Mouse (Mus musculus): Measurements from ENCODE around the gene Etfb. TPM values are rescaled to one million over a fixed set of nuclear protein-coding genes. Genes with fewer than 3 reads are reported as not detected.

Gene Etfb
- polyA plus RNA-seq, 1 experiment, result 51.5 TPM

DNA sequence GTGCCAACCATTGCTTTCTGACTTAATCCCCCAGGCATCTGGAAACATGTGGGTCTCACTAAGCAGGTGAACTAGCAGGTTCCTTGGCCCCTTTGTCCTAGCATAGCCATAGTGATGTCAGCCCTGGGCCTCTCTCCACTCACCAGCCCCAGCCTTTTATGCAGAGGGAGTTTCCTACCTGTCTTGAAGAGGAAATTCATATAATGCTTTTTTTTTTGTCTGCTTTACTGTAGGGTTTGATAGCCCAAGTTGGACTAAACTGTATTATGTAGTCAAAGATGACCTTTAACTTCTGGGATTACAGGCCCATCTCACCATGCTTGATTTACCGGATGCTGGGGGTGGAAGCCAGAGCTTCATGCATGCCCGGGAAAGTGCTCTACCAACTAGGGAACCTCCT, 5.9 kb downstream of the Etfb start:
- H3K27me3 ChIP-seq (ENCODE audit: control insufficient read depth, insufficient read depth, low read length), result no peaks in the 10 kb centered on the region
- peaks cover 2% of the 10 kb centered on the region; the same call in 1 of the 2 replicates for H3K4me1 ChIP-seq (ENCODE audit: control insufficient read depth, insufficient read depth, low read length)
- TF ChIP-seq POLR2A (IDR thresholded peaks at IDR 0.05; ENCODE audit: control insufficient read depth, low read depth, low read length), result no peak
- TF ChIP-seq CTCF (IDR thresholded peaks at IDR 0.05; ENCODE audit: control insufficient read depth, insufficient read depth, insufficient replicate concordance, low read depth, low read length), result no peak
- no peaks in the 10 kb centered on the region for H3K36me3 ChIP-seq (ENCODE audit: control insufficient read depth, insufficient read depth, low read length)
- no peak overlapping the region for H3K27ac ChIP-seq (ENCODE audit: control insufficient read depth, insufficient read depth, low read depth, low read length)
- H3K4me3 ChIP-seq (ENCODE audit: control insufficient read depth, low read depth, low read length), result no peak overlapping the region

DNA sequence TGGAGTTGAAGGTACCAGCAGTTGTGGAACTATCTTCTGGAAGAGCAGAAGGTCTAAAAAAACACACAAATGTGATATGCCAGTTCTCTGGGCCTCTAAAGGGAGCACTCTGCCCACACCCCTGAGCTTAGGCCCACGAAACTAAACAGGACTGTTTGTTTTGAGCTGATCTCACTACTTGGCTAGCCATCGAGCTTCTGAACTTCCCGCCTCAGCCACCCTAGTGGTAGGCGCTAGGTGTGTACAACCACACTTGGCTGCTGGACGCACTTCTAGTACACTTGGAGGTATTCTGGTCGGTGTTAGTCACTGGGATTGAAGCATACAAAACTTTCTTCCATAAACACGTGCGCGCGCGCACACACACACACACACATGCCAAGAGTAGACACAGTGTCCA, 7.8 kb downstream of the Etfb start:
- TF ChIP-seq CTCF (IDR thresholded peaks at IDR 0.05; ENCODE audit: control insufficient read depth, insufficient read depth, insufficient replicate concordance, low read depth, low read length), result no peak
- no peak for TF ChIP-seq POLR2A (IDR thresholded peaks at IDR 0.05; ENCODE audit: control insufficient read depth, low read depth, low read length)
- no peaks in the 10 kb centered on the region for H3K27me3 ChIP-seq (ENCODE audit: control insufficient read depth, insufficient read depth, low read length)
- no peaks in the 10 kb centered on the region for H3K36me3 ChIP-seq (ENCODE audit: control insufficient read depth, insufficient read depth, low read length)
- no peak overlapping the region for H3K4me3 ChIP-seq (ENCODE audit: control insufficient read depth, low read depth, low read length)
- no peak overlapping the region for H3K27ac ChIP-seq (ENCODE audit: control insufficient read depth, insufficient read depth, low read depth, low read length)
- no peaks in the 10 kb centered on the region for H3K4me1 ChIP-seq (ENCODE audit: control insufficient read depth, insufficient read depth, low read length)

DNA sequence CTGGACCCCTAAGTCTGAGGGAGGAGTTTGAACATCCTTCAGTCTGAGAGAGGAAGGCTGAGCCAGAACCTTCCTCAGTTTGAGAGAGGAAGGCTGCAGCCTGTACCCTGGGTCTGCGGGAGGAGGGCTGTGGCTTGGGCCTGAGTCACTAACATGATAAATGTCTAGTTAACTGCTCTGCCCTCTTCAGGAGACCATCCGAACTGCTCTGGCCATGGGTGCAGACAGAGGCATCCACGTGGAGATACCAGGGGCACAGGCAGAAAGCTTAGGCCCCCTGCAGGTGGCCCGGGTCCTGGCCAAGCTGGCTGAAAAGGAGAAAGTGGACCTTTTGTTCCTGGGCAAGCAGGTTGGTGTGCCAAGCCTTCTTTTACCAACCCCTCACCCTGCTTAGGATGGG, 8.7 kb downstream of the Etfb start:
- H3K36me3 ChIP-seq (ENCODE audit: control insufficient read depth, insufficient read depth, low read length), result no peaks in the 10 kb centered on the region
- TF ChIP-seq CTCF (IDR thresholded peaks at IDR 0.05; ENCODE audit: control insufficient read depth, insufficient read depth, insufficient replicate concordance, low read depth, low read length), result no peak
- H3K27me3 ChIP-seq (ENCODE audit: control insufficient read depth, insufficient read depth, low read length), result no peaks in the 10 kb centered on the region
- H3K4me1 ChIP-seq (ENCODE audit: control insufficient read depth, insufficient read depth, low read length), result no peaks in the 10 kb centered on the region
- H3K4me3 ChIP-seq (ENCODE audit: control insufficient read depth, low read depth, low read length), result no peak overlapping the region
- H3K27ac ChIP-seq (ENCODE audit: control insufficient read depth, insufficient read depth, low read depth, low read length), result no peak overlapping the region

DNA sequence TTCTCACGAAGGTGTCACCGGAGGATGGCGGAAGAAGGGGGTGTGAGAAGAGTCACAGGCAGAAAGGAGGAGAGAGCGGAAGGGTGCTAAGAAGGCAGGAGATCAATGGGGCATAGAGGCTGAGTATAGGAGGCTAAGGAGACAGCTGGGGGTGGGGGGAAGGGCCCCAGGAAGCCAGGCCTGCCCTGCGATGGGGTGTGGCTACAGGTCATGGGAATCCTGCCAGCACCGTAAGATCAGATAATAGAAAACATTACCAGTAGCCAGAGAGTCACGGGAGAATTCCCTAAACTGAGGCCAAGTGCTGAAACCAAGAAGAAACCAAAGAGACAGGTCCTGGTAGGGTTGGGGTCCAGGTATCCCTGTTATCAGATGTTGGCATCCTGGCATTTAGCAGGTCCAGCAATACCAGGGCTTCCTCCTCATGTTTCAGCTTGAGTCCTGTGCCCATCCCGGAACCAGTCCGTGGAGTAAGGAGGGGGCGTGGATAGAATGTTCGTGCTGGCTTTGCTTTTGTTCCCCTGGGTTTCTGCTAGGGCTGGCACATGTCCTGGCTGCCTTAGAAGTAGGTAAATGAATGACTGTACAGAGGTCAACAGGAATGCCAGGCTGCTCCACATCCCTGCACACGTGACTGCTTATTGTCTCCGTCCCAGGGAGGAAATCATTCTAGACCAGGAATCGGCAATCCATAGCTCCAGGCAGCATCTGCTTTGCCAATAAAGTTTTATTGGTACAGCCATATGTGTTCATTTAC, 9.9 kb downstream of the Etfb start:
- no peaks in the 10 kb centered on the region for H3K4me1 ChIP-seq (ENCODE audit: control insufficient read depth, insufficient read depth, low read length)
- H3K27me3 ChIP-seq (ENCODE audit: control insufficient read depth, insufficient read depth, low read length), result no peaks in the 10 kb centered on the region
- H3K4me3 ChIP-seq (ENCODE audit: control insufficient read depth, low read depth, low read length), result no peak overlapping the region
- no peaks in the 10 kb centered on the region for H3K36me3 ChIP-seq (ENCODE audit: control insufficient read depth, insufficient read depth, low read length)
- no peak for TF ChIP-seq CTCF (IDR thresholded peaks at IDR 0.05; ENCODE audit: control insufficient read depth, insufficient read depth, insufficient replicate concordance, low read depth, low read length)
- no peak for TF ChIP-seq POLR2A (IDR thresholded peaks at IDR 0.05; ENCODE audit: control insufficient read depth, low read depth, low read length)
- no peak overlapping the region for H3K27ac ChIP-seq (ENCODE audit: control insufficient read depth, insufficient read depth, low read depth, low read length)

DNA sequence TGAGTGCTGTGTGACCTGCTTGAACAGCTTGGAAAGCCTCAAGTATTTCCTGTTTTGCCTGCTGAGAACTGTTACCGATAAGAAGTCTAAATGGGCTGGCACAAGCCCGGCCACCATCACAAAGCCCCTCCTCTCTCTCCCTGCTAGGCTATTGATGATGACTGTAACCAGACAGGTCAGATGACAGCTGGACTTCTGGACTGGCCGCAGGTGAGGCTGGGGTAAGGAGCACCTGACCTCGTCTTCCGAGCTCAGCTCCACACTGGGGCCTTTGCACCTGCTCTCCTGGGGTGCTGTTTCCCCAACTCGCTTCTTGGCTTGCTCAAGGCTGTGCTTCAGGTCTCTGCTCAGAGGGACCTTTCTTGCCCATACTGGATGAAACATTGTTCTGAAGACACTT, 10.5 kb downstream of the Etfb start:
- no peak for TF ChIP-seq CTCF (IDR thresholded peaks at IDR 0.05; ENCODE audit: control insufficient read depth, insufficient read depth, insufficient replicate concordance, low read depth, low read length)
- no peak for TF ChIP-seq POLR2A (IDR thresholded peaks at IDR 0.05; ENCODE audit: control insufficient read depth, low read depth, low read length)
- H3K4me1 ChIP-seq (ENCODE audit: control insufficient read depth, insufficient read depth, low read length), result no peaks in the 10 kb centered on the region
- H3K27me3 ChIP-seq (ENCODE audit: control insufficient read depth, insufficient read depth, low read length), result no peaks in the 10 kb centered on the region
- H3K4me3 ChIP-seq (ENCODE audit: control insufficient read depth, low read depth, low read length), result no peak overlapping the region
- H3K27ac ChIP-seq (ENCODE audit: control insufficient read depth, insufficient read depth, low read depth, low read length), result no peak overlapping the region
- no peaks in the 10 kb centered on the region for H3K36me3 ChIP-seq (ENCODE audit: control insufficient read depth, insufficient read depth, low read length)

DNA sequence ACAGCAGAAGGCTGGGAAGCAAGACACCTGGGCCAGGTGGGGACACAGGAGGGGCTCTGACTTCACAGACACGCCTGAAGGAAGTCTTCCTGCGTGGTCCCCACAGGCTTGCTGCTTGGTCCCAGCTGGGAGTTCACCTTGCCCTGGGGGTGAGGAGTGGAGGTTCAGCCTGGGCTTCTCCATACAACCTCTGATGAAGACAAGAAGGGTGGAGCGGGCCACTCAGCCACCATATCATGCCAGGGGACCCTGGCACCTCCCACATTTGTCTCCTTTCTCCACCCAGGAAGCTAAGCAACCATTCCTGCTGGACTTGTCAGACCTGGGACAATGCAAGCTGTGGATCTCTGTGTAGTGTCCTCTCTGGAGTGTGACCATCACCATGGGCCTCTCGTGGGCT, 19.0 kb downstream of the Etfb start, which contains the start of gene Vsig10l:
Vsig10l (plus strand) TSS at position 301 of the 400 bp plus-strand sequence.
- Histone ChIP-seq H3K27me3 (ENCODE audit: control insufficient read depth, insufficient read depth, low read length) (no peaks in the 10 kb centered on the region), H3K36me3 (ENCODE audit: control insufficient read depth, insufficient read depth, low read length) (no peaks in the 10 kb centered on the region), H3K27ac (ENCODE audit: control insufficient read depth, insufficient read depth, low read depth, low read length) (no peak within 1 kb of the TSS), H3K4me3 (ENCODE audit: control insufficient read depth, low read depth, low read length) (no peak within 1 kb of the TSS), H3K4me1 (ENCODE audit: control insufficient read depth, insufficient read depth, low read length) (peaks cover 16% of the 10 kb centered on the region)
- no peak for TF ChIP-seq POLR2A (IDR thresholded peaks at IDR 0.05; ENCODE audit: control insufficient read depth, low read depth, low read length)
- TF ChIP-seq CTCF (IDR thresholded peaks at IDR 0.05; ENCODE audit: control insufficient read depth, insufficient read depth, insufficient replicate concordance, low read depth, low read length), result no peak

DNA sequence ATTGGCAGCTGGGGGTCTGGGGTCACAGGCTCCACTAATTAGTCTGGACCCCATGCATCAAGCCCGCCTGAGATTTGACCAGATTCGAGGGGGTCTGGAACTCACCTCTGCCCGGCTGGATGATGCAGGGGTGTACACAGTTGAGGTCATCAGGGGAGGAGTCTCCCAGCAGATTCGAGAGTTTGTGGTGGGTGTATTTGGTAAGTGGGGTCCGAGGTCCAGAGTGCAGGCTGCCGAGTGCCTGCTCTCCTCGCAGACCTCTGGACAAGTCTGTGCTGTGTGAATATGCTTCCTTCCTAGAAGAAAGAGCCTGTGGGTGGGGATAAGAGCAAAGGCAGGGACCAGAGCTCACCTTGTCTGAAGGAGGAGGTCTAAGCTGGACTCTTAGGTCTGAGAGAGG, 20.1 kb downstream of the Etfb start:
- TF ChIP-seq CTCF (IDR thresholded peaks at IDR 0.05; ENCODE audit: control insufficient read depth, insufficient read depth, insufficient replicate concordance, low read depth, low read length) (no peak), POLR2A (IDR thresholded peaks at IDR 0.05; ENCODE audit: control insufficient read depth, low read depth, low read length) (no peak)
- Histone ChIP-seq H3K4me1 (ENCODE audit: control insufficient read depth, insufficient read depth, low read length) (peaks cover 16% of the 10 kb centered on the region), H3K27me3 (ENCODE audit: control insufficient read depth, insufficient read depth, low read length) (no peaks in the 10 kb centered on the region), H3K36me3 (ENCODE audit: control insufficient read depth, insufficient read depth, low read length) (no peaks in the 10 kb centered on the region), H3K4me3 (ENCODE audit: control insufficient read depth, low read depth, low read length) (no peak overlapping the region), H3K27ac (ENCODE audit: control insufficient read depth, insufficient read depth, low read depth, low read length) (no peak overlapping the region)
